Mouse (Mus musculus) embryonic facial prominence, embryonic 14.5 days (tissue): ENCODE measurements around the gene Negr1. TPM values are rescaled to one million over a fixed set of nuclear protein-coding genes. Genes with fewer than 3 reads are reported as not detected.
A peak's percentile ranks its signal among the peaks of the same experiment; 100 is the strongest.

Experiments used
- ATAC-seq: fragments of 200-750 bp; cut with Nextera tagmentation; 2 replicates; pipeline ENCODE4 v1.8.0; 2017; ENCODE audit warnings: low read depth, moderate number of reproducible peaks, moderate TSS enrichment
- DNase-seq: peaks from one replicate; pipeline ENCODE4 v3.0.0-alpha.2; 2015; ENCODE audit warnings: low spot score
- H3K27ac ChIP-seq: fragments of 300-500 bp; sonication (generic); replicated peaks from 2 replicates; pipeline ENCODE4 v1.5.1; 2014; ENCODE audit warnings: low read depth, mild to moderate bottlenecking, low read length, moderate library complexity
- H3K27me3 ChIP-seq: fragments of 300-500 bp; sonication (generic); replicated peaks from 2 replicates; pipeline ENCODE4 v1.6.1; 2014; ENCODE audit warnings: low read length; ENCODE audit not compliant: control insufficient read depth, insufficient read depth
- H3K36me3 ChIP-seq: fragments of 300-500 bp; sonication (generic); 2 replicates; pipeline ENCODE4 v1.6.1; 2014; ENCODE audit warnings: low read length, mixed read lengths; ENCODE audit not compliant: control insufficient read depth, insufficient read depth
- H3K4me1 ChIP-seq: fragments of 300-500 bp; sonication (generic); 2 replicates; pipeline ENCODE4 v1.6.1; 2014; ENCODE audit warnings: antibody characterized with exemption, low read length; ENCODE audit not compliant: control insufficient read depth, insufficient read depth
- H3K4me2 ChIP-seq: fragments of 300-500 bp; sonication (generic); 2 replicates; pipeline ENCODE4 v1.6.1; 2014; ENCODE audit warnings: low read depth, mild to moderate bottlenecking, low read length, moderate library complexity, mixed read lengths
- H3K4me3 ChIP-seq: fragments of 300-500 bp; sonication (generic); 2 replicates; pipeline ENCODE4 v1.5.1; 2014; ENCODE audit warnings: low read depth, mild to moderate bottlenecking, low read length
- H3K9ac ChIP-seq: fragments of 300-500 bp; sonication (generic); 2 replicates; pipeline ENCODE4 v1.6.1; 2014; ENCODE audit warnings: low read depth, mild to moderate bottlenecking, low read length, moderate library complexity, mixed read lengths
- H3K9me3 ChIP-seq: fragments of 300-500 bp; sonication (generic); 2 replicates; pipeline ENCODE4 v1.6.1; 2016; ENCODE audit warnings: low read length; ENCODE audit not compliant: control insufficient read depth
- WGBS: fragments of 180-500 bp; shearing (Covaris S2); extraction: QIAGEN DNeasy Blood & Tissue Kit; methylation state at CpG from one replicate; pipeline ENCODE4 v1.1.7; 2014; 5-methylcytosine and 5-hydroxymethylcytosine counted together
- polyA plus RNA-seq: library from polyadenylated mRNA; unstranded; fragments of >200 nt; fragmentation: Nextera tagmentation; extraction: Ambion mirVana; gene quantifications from 2 replicates; pipeline ENCODE4 v1.2.1, GENCODE M21; 2014

Gene Negr1
- polyA plus RNA-seq, 1 experiment from 2014 or later = 7.6 TPM

GRCm38 (mm10) chr3:156886915-156887314 lies 325.3 kb downstream of the Negr1 start:
- 83% methylated on average over 3 of the region's 3 CpGs for WGBS
- Histone ChIP-seq H3K9ac (no peak overlapping the region), H3K27ac (no peak overlapping the region), H3K36me3 (no peaks in the 10 kb centered on the region), H3K4me3 (no peak overlapping the region), H3K4me2 (no peak overlapping the region), H3K27me3 (no peaks in the 10 kb centered on the region), H3K4me1 (no peaks in the 10 kb centered on the region), H3K9me3 (no peaks in the 10 kb centered on the region)
- DNase-seq (no peak), ATAC-seq (no peak)

- Histone ChIP-seq H3K9ac (no peak overlapping the region), H3K4me2 (no peak overlapping the region), H3K4me1 (no peaks in the 10 kb centered on the region), H3K36me3 (no peaks in the 10 kb centered on the region), H3K4me3 (no peak overlapping the region), H3K9me3 (no peaks in the 10 kb centered on the region), H3K27me3 (no peaks in the 10 kb centered on the region), H3K27ac (no peak overlapping the region)
- WGBS = 62% methylated on average over 4 of the region's 4 CpGs
- ATAC-seq (no peak), DNase-seq (no peak)
Observed at GRCm38 (mm10) chr3:156890986-156891385, 329.4 kb downstream of the Negr1 start.

GRCm38 (mm10) chr3:156895322-156895721 lies 333.7 kb downstream of the Negr1 start:
- ATAC-seq = peak; percentile 85; the same call in 1 of the 2 replicates
- 38% methylated on average over 4 of the region's 4 CpGs for WGBS
- Histone ChIP-seq H3K27ac (no peak overlapping the region), H3K27me3 (no peaks in the 10 kb centered on the region), H3K4me3 (no peak overlapping the region), H3K36me3 (no peaks in the 10 kb centered on the region), H3K9ac (no peak overlapping the region), H3K4me1 (no peaks in the 10 kb centered on the region), H3K9me3 (no peaks in the 10 kb centered on the region), H3K4me2 (no peak overlapping the region)
- DNase-seq = peak; percentile 19

GRCm38 (mm10) chr3:156896106-156896505 lies 334.5 kb downstream of the Negr1 start:
- H3K27ac ChIP-seq = no peak overlapping the region
- WGBS = 80% methylated on average over 4 of the region's 4 CpGs
- no peak overlapping the region for H3K4me2 ChIP-seq
- no peak for DNase-seq
- H3K4me3 ChIP-seq = no peak overlapping the region
- no peaks in the 10 kb centered on the region for H3K36me3 ChIP-seq
- H3K9ac ChIP-seq = no peak overlapping the region
- ATAC-seq = no peak
- H3K4me1 ChIP-seq = no peaks in the 10 kb centered on the region
- H3K27me3 ChIP-seq = no peaks in the 10 kb centered on the region
- H3K9me3 ChIP-seq = no peaks in the 10 kb centered on the region

GRCm38 (mm10) chr3:156896552-156896951 lies 335.0 kb downstream of the Negr1 start:
- 76% methylated on average over 1 of the region's 1 CpGs for WGBS
- Histone ChIP-seq H3K4me3 (no peak overlapping the region), H3K27ac (no peak overlapping the region), H3K4me2 (no peak overlapping the region), H3K36me3 (no peaks in the 10 kb centered on the region), H3K9ac (no peak overlapping the region), H3K27me3 (no peaks in the 10 kb centered on the region), H3K9me3 (no peaks in the 10 kb centered on the region), H3K4me1 (no peaks in the 10 kb centered on the region)
- DNase-seq (no peak), ATAC-seq (no peak)

GRCm38 (mm10) chr3:156901140-156901539 lies 339.5 kb downstream of the Negr1 start:
- Histone ChIP-seq H3K9ac (no peak overlapping the region), H3K36me3 (no peaks in the 10 kb centered on the region), H3K9me3 (no peaks in the 10 kb centered on the region), H3K4me2 (no peak overlapping the region), H3K27me3 (no peaks in the 10 kb centered on the region), H3K27ac (no peak overlapping the region), H3K4me1 (no peaks in the 10 kb centered on the region), H3K4me3 (no peak overlapping the region)
- DNase-seq = no peak
- ATAC-seq = no peak
- 87% methylated on average over 3 of the region's 3 CpGs for WGBS

- no peaks in the 10 kb centered on the region for H3K36me3 ChIP-seq
- no peak overlapping the region for H3K4me2 ChIP-seq
- no peak overlapping the region for H3K4me3 ChIP-seq
- DNase-seq (no peak), ATAC-seq (no peak)
- H3K27ac ChIP-seq = no peak overlapping the region
- H3K4me1 ChIP-seq = no peaks in the 10 kb centered on the region
- no peak overlapping the region for H3K9ac ChIP-seq
- 78% methylated on average over 9 of the region's 9 CpGs for WGBS
- no peaks in the 10 kb centered on the region for H3K9me3 ChIP-seq
- H3K27me3 ChIP-seq = no peaks in the 10 kb centered on the region
Observed at GRCm38 (mm10) chr3:156903925-156904576, 342.5 kb downstream of the Negr1 start.

- H3K27ac ChIP-seq = no peak overlapping the region
Observed at GRCm38 (mm10) chr3:156912816-156913215, 351.2 kb downstream of the Negr1 start.

GRCm38 (mm10) chr3:156921369-156921768 lies 359.8 kb downstream of the Negr1 start:
- Histone ChIP-seq H3K27ac (no peak overlapping the region), H3K4me2 (no peak overlapping the region), H3K9ac (no peak overlapping the region), H3K4me3 (no peak overlapping the region), H3K4me1 (no peaks in the 10 kb centered on the region), H3K27me3 (no peaks in the 10 kb centered on the region), H3K9me3 (no peaks in the 10 kb centered on the region), H3K36me3 (no peaks in the 10 kb centered on the region)
- ATAC-seq (no peak), DNase-seq (no peak)

More at GRCm38 (mm10) chr3:156912816-156913215, 351.2 kb downstream of the Negr1 start:
- Histone ChIP-seq H3K27me3 (no peaks in the 10 kb centered on the region), H3K4me1 (no peaks in the 10 kb centered on the region), H3K9me3 (no peaks in the 10 kb centered on the region), H3K4me3 (no peak overlapping the region), H3K4me2 (no peak overlapping the region), H3K9ac (no peak overlapping the region), H3K36me3 (no peaks in the 10 kb centered on the region)
- no peak for ATAC-seq
- DNase-seq = no peak
- WGBS = 78% methylated on average over 3 of the region's 3 CpGs
